ENCODE assay signal across 20 mouse cellular contexts in genomic region chr11:79017161-79017606, GRCm38 (mm10). TPM values are rescaled to one million over a fixed set of nuclear protein-coding genes. Genes with fewer than 3 reads are reported as not detected.
DNase-seq lines count a peak whose midpoint lies in the region; ATAC-seq lines count a peak whose summit lies in the region.
"Had no signal": no experiment of that assay in that cellular context is flagged by ENCODE, and none has a peak within 500 bp of the region (broad histone marks: within the 10 kb centered on the region; RNA-seq: fewer than 3 reads in every experiment).

No protein-coding gene starts in this region.

- no peaks in the 10 kb centered on the region for H3K27me3 ChIP-seq in embryonic facial prominence, embryonic 10.5 days (replicated peaks; ENCODE audit: low read depth, poor library complexity, severe bottlenecking)
- H3K27me3 ChIP-seq: embryonic facial prominence, embryonic 12.5 days; heart, embryonic 12.5 days; hindbrain, embryonic 12.5 days; limb, embryonic 15.5 days had no signal

- ATAC-seq in neutrophil, adult 5-6 weeks (ENCODE audit: extremely low read depth, insufficient number of reproducible peaks, low FRiP score, poor library complexity, severe bottlenecking) = peak; percentile 30; the same call in 1 of the 2 replicates
- ATAC-seq: forebrain, postnatal 0 days; intestine, embryonic 16.5 days had no signal

- H3K27ac ChIP-seq in embryonic facial prominence, embryonic 10.5 days (replicated peaks) = peak overlapping the region; percentile 19; the same call in 1 of the 2 replicates
- H3K27ac ChIP-seq: embryonic facial prominence, embryonic 12.5 days; hindbrain, embryonic 12.5 days; limb, embryonic 15.5 days had no signal

- H3K36me3 ChIP-seq in embryonic facial prominence, embryonic 10.5 days (replicated peaks) = peaks cover 48% of the 10 kb centered on the region

- H3K9me3 ChIP-seq in embryonic facial prominence, embryonic 10.5 days = no peaks in the 10 kb centered on the region
- H3K9me3 ChIP-seq: embryonic facial prominence, embryonic 12.5 days; heart, embryonic 12.5 days; hindbrain, embryonic 12.5 days; limb, embryonic 15.5 days had no signal

- WGBS in embryonic facial prominence, embryonic 10.5 days = 71% methylated on average over 7 of the region's 7 CpGs

- H3K4me1 ChIP-seq in embryonic facial prominence, embryonic 10.5 days = peaks cover 47% of the 10 kb centered on the region

- peak; percentile 87 for DNase-seq in heart, adult 11 months
- DNase-seq in heart, postnatal 36 days = no peak
- peak; percentile 23 for DNase-seq in thymus, postnatal 0 days (ENCODE audit: low spot score)
- no peak for DNase-seq in thymus, postnatal 25 days
- no peak for DNase-seq in embryonic facial prominence, embryonic 10.5 days (ENCODE audit: low spot score)
- DNase-seq in kidney, adult 18-20 months = no peak
- DNase-seq in embryo, embryonic 10 days (ENCODE audit: low spot score) = no peak
- DNase-seq: adrenal gland, postnatal 25 days; cerebellum, postnatal 10 days; forebrain, postnatal 0 days; gastrocnemius, postnatal 14 days; kidney, postnatal 10 days; layer of hippocampus, adult 9-11 months; right cerebral cortex, postnatal 14 days had no signal

- intact Hi-C loops in heart, postnatal 36 days (cut with DNase I) = loop anchor here (5.0 kb wide), 2 partner anchors 275 to 380 kb away; no protein-coding TSS in a partner anchor

- H3K4me3 ChIP-seq in embryonic facial prominence, embryonic 10.5 days = no peak overlapping the region
- H3K4me3 ChIP-seq: embryonic facial prominence, embryonic 12.5 days; heart, embryonic 12.5 days; hindbrain, embryonic 12.5 days; limb, embryonic 15.5 days had no signal

RNA-seq across cellular contexts. Expression of gene Lgals9, which starts 32.4 kb away (rescaled TPM):
- total RNA-seq in heart, postnatal 36 days (2021) = 10 to 100 TPM; 24.7 to 32.5 TPM
- polyA plus RNA-seq in thymus, postnatal 0 days (2015; fragmentation: Nextera tagmentation; extraction: Ambion mirVana) = 421 and 488 TPM in 2 replicates
- 2.3 and 2.8 TPM in 2 replicates for polyA plus RNA-seq in embryonic facial prominence, embryonic 10.5 days (2016; fragmentation: Nextera tagmentation; extraction: Ambion mirVana)
- total RNA-seq in neutrophil, adult 5-6 weeks (2017) = 62.7 and 66.2 TPM in 2 replicates

Comparison
In these comparisons a context has a peak if more than half of its experiments do, and no peak if none do; other contexts are left out.
1. DNase-seq: peak in heart, adult 11 months (single experiment) and thymus, postnatal 0 days (single experiment); none in heart, postnatal 36 days (0 of 2), thymus, postnatal 25 days (single experiment), embryonic facial prominence, embryonic 10.5 days (single experiment), kidney, adult 18-20 months (single experiment) and embryo, embryonic 10 days (single experiment).